Mouse (Mus musculus) layer of hippocampus, adult 18-20 months (tissue): ENCODE data around the gene Kcp. TPM values are rescaled to one million over a fixed set of nuclear protein-coding genes. Genes with fewer than 3 reads are reported as not detected.

Experiments
- DNase-seq, 2 experiments: peaks; one replicate each; pipeline ENCODE4 v3.0.0; 2022; ENCODE audit warnings: low spot score in 2 of 2
- long read RNA-seq: library from polyadenylated mRNA; stranded (forward); transcript quantifications from one replicate; pipeline ENCODE4 v2.0.0, GENCODE M21; 2021
- total RNA-seq, 2 experiments: library from RNA; stranded (reverse); gene quantifications; 2 replicates each; pipeline ENCODE4 v1.2.3; 2021

The Kcp gene
- total RNA-seq, result 1 to 10 TPM; 1.1 to 2.3 TPM
- long read RNA-seq, result 0 reads

- DNase-seq, result no peak
Measured at GRCm38 (mm10) chr6:29507447-29508309, at the start of gene Kcp. Gene Kcp (minus strand): TSS chr6:29507952.

DNA sequence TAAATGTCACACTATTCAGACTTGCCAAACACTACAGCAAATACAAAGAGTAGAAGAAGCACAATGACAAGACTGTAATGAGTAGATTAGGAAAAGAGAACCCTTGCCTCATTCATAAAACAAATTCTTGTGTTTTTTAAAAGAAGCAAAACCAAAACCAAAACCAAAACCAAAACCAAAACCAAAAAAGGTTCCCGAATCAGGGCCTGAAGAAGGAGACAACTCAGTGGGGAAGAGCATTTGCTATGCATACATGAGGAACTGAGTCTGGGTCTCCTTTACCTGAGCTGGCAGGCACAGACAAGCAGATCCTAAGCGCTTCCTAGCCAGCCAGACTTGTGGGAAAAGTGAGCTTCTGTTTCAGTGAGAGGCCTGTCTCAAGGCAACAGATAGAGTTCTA lies 49.4 kb upstream of the Kcp start:
- no peak for DNase-seq

GRCm38 (mm10) chr6:29552526-29552925 lies 44.8 kb upstream of the Kcp start:
- no peak for DNase-seq

DNA sequence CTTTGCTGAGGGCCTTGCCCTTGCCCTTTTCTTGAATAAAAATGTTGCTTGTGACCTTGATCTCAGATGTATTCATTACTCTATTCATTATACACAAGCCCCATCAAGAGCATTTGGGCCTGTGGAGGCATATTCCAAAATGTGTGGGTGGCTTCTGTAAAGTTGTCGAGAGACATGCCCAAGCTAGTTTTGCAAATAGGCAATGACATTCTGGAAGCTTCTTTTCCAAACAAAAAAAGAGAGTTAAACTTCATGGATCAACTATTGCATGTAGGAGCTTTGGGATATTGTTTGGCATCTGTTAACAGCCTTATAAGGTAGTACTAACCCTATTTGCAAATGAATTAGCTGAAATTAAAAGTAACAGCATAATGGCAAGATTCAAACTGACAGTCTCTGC lies 40.3 kb upstream of the Kcp start:
- DNase-seq, result no peak

GRCm38 (mm10) chr6:29547582-29547981 lies 39.8 kb upstream of the Kcp start:
- DNase-seq, result no peak

GRCm38 (mm10) chr6:29545611-29546010 lies 37.9 kb upstream of the Kcp start:
- no peak for DNase-seq

- no peak for DNase-seq
Measured at GRCm38 (mm10) chr6:29540956-29541355, 33.2 kb upstream of the Kcp start.

- no peak for DNase-seq
Measured at GRCm38 (mm10) chr6:29540223-29540622, 32.5 kb upstream of the Kcp start.

GRCm38 (mm10) chr6:29539502-29539901 lies 31.8 kb upstream of the Kcp start:
- no peak for DNase-seq

- DNase-seq, result no peak
Measured at GRCm38 (mm10) chr6:29537221-29537620, 29.5 kb upstream of the Kcp start.

DNA sequence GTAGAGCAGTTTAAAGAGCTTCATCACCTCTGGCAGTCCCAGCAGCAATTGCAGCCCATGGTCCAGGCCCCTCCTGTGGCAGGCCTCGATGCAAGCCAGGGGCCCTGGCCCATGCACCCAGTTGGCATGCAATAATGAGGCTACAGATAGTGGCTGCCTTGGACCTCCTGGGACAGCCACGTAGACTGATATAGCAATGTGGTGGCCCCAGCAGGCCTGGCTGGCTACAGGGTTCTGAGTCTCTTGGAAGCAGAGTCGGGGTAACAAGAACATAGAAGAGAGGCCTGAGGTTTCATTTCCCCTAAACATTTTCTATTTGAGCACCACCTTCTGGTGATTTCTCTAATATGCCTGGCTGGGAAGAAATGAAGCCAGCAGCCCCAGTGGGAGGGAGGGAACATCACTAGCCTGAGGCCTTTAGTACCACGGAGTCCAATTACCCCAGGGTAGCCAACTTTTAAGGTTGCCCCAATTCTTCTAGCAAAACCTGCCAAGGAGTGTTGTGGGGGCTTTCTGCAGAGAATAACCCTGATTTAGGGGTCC lies 29.0 kb upstream of the Kcp start:
- DNase-seq, result peak in 1 of 2 experiments; percentile 53

DNA sequence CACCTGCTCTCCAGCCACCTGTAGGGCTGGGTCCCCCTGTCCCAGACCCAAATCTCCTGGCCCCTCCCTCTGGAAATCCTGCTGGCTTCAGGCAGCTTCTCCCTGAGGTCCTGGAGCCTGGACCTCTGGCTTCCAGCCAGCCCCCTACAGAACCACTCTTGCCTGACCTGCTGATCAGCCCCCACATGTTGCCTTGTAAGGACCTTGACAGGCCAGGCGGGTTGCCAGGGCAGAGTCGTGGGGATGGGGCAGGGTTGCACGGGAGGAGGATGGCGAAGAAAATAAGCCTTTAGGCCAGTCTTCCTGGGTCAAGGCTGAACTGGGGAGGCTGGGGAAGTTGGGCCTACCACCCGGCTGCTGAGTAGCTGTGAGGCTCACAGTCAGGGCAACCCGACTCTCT lies 27.6 kb upstream of the Kcp start:
- DNase-seq, result no peak

DNA sequence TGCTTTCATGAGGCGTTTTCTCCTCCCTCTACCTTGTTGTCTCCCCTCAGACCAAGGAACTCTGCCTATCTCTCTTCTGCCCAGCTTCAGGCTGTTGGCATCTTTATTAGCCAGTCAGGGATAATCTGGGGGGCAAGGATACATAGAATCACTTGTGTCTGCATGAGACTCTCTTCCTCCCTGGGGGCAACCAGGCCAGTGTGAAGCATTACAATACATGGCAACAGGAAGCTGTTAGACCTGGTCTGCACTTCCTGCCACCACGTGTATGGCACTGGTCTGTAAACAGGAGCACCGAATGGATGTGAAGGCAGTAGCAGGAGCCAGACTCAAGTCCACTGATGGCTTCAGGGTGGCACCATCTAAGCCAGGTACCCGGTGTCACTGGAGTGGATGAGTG lies 22.3 kb upstream of the Kcp start:
- DNase-seq, result no peak

- DNase-seq, result no peak
Measured at GRCm38 (mm10) chr6:29529444-29529820, 21.7 kb upstream of the Kcp start.

- DNase-seq, result no peak
Measured at GRCm38 (mm10) chr6:29528561-29529443, 21.1 kb upstream of the Kcp start.

DNA sequence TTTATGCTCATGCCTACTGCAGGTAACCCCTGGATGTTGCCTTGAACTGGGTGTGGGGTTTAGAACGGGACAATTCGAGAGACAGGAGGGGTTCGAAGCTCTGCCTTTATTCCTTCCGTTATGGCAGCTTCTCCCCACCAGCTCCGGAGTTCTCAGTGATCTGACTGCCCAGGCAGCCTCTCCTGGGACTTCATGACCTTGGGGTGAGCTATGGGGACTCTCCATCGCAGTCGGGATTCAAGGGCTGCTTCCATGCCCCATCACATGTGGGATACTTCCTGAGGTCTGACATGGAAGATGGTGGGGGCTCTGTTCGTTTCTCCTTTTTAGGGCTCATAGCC lies 20.4 kb upstream of the Kcp start:
- no peak for DNase-seq

- no peak for DNase-seq
Measured at GRCm38 (mm10) chr6:29527361-29528164, 19.8 kb upstream of the Kcp start.

GRCm38 (mm10) chr6:29526281-29527251 lies 18.8 kb upstream of the Kcp start, which contains the start of gene Irf5:
Gene Irf5 (plus strand): TSS chr6:29526625.
- DNase-seq, result no peak

- DNase-seq, result no peak
Measured at GRCm38 (mm10) chr6:29525256-29525655, 17.5 kb upstream of the Kcp start.

GRCm38 (mm10) chr6:29524034-29524489 lies 16.3 kb upstream of the Kcp start:
- DNase-seq, result no peak
